Mouse (Mus musculus): Measurements from ENCODE around the gene Klhl11.

DNA sequence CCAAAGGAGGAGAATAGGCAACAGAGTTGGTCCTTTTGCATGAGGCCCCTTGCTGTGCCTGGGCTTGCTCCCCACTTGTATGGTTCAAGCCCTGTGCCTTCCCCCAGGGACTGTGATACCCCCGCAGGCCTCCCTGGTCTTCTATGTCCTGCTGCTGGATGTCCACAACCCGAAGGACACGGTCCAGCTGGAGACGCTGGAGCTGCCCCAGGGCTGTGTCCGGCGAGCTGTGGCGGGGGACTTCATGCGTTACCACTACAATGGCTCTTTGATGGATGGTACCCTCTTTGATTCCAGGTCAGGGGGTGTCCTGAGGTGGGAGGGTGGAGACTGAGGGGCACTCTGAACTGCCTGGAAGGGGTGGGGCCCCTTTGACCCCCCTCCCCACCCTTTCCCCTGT lies 51.0 kb downstream of the Klhl11 start:
- no peak for TF ChIP-seq TAL1 (conservative IDR thresholded peaks at IDR 0.05; ENCODE audit: low read depth, low read length)
- TF ChIP-seq CTCF (IDR thresholded peaks at IDR 0.05; ENCODE audit: low read depth, low read length), result no peak
- TF ChIP-seq GATA1 (IDR thresholded peaks at IDR 0.05; ENCODE audit: borderline replicate concordance, low read length), result no peak
- TF ChIP-seq POLR2AphosphoS5 (IDR thresholded peaks at IDR 0.05; ENCODE audit: insufficient replicate concordance, low read depth, low read length), result no peak
